Mouse (Mus musculus): ENCODE data around the gene Mgat4e. TPM values are rescaled to one million over a fixed set of nuclear protein-coding genes. Genes with fewer than 3 reads are reported as not detected.

The Mgat4e gene
- polyA plus RNA-seq, 1 experiment from 2014 or later, result not detected

DNA sequence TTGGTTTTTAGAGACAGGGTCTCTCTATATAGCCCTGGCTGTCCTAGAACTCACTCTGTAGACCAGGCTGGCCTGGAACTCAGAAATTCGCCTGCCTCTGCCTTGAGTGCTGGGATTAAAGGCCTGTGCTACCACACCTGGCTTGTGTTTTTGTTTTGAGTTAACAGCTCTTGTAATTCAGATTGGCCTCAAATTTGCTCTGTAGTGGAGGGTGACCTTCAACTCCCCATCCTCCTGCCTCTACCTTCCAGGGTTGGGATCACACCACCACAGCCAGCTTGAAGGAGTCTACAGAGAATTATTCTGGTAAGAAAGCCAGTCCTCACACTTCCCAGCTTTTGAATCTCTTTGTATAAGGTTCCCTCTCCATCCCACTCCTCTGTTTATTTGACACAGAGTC, 48.6 kb downstream of the Mgat4e start:
- Histone ChIP-seq H3K4me1 (peaks cover under 1% of the 10 kb centered on the region; the same call in 1 of the 2 replicates), H3K9ac (no peak overlapping the region), H3K4me2 (replicated peaks) (no peak overlapping the region), H3K9me3 (no peaks in the 10 kb centered on the region), H3K27ac (no peak overlapping the region), H3K36me3 (peaks cover 15% of the 10 kb centered on the region; the same call in 1 of the 2 replicates), H3K4me3 (no peak overlapping the region), H3K27me3 (replicated peaks) (no peaks in the 10 kb centered on the region)
- 83% methylated on average over 1 of the region's 1 CpGs for WGBS
- ATAC-seq (ENCODE audit: low FRiP score, low read depth), result no peak

DNA sequence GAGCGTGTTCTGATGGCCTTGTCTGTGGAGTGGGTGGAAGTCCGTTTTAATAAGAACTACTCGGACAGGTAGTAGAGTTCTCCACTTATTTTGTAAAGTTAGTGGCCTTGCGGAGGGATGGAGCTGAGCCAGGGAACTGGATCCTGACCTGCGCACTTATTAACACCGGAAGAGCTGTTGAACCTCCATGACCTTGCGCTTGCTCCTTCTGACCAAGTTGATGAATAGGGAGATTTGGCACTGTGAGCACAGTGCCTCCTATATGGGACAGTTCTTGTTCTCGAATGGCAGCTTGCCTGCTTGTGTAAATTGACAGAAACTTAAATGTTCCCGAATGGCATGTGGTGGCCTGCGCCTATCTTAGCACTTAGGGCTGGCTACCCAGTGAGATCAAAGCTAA, 53.5 kb downstream of the Mgat4e start:
- Histone ChIP-seq H3K9me3 (no peaks in the 10 kb centered on the region), H3K9ac (peak overlapping the region; percentile 68; the same call in 1 of the 2 replicates), H3K4me3 (no peak overlapping the region)

DNA sequence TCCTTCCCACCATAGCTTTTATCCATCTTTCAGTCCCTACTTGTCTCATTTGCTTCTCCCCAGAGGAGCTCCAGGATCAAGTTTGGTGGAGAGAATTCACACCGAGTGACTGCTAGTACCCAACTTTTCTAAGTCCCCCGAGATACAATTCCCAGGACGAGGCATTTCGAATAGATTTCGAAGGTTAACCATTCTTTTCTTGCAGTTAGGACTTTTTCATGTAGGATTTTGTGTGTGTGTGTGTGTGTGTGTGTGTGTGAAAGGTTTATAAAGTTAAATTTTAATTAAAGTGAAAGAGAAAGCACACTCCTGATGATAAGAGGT, 54.3 kb downstream of the Mgat4e start:
- peak overlapping the region; percentile 68 for H3K9ac ChIP-seq
- H3K4me3 ChIP-seq, result peak overlapping the region; percentile 73
- 23% methylated on average over 5 of the region's 5 CpGs for WGBS
- peaks cover 8% of the 10 kb centered on the region; the same call in 1 of the 2 replicates for H3K4me1 ChIP-seq
- peak overlapping the region; percentile 77 for H3K4me2 ChIP-seq (replicated peaks)
- H3K9me3 ChIP-seq, result no peaks in the 10 kb centered on the region
- ATAC-seq (ENCODE audit: low FRiP score, low read depth), result no peak
- H3K27me3 ChIP-seq (replicated peaks), result no peaks in the 10 kb centered on the region
- no peak overlapping the region for H3K27ac ChIP-seq
- H3K36me3 ChIP-seq, result peaks cover 7% of the 10 kb centered on the region

More for the DNA sequence above, 53.5 kb downstream of the Mgat4e start:
- H3K4me1 ChIP-seq, result peaks cover 8% of the 10 kb centered on the region; the same call in 1 of the 2 replicates
- WGBS, result 89% methylated on average over 10 of the region's 10 CpGs
- ATAC-seq (ENCODE audit: low FRiP score, low read depth), result no peak
- H3K4me2 ChIP-seq (replicated peaks), result peak overlapping the region; percentile 77
- no peak overlapping the region for H3K27ac ChIP-seq
- no peaks in the 10 kb centered on the region for H3K27me3 ChIP-seq (replicated peaks)
- peaks cover 6% of the 10 kb centered on the region; the same call in 1 of the 2 replicates for H3K36me3 ChIP-seq

GRCm38 (mm10) chr1:134494428-134495215, 54.9 kb downstream of the Mgat4e start, which contains the start of gene Rabif:
TSS of gene Rabif (plus strand) at chr1:134494648.
- H3K9ac ChIP-seq, result peak within 1 kb of the TSS; percentile 68
- peak within 1 kb of the TSS; percentile 77 for H3K4me2 ChIP-seq (replicated peaks)
- no peaks in the 10 kb centered on the region for H3K27me3 ChIP-seq (replicated peaks)
- WGBS, result under 1% methylated on average over 58 of the region's 58 CpGs
- no peaks in the 10 kb centered on the region for H3K9me3 ChIP-seq
- peaks cover 13% of the 10 kb centered on the region for H3K36me3 ChIP-seq
- peak; percentile 99 for ATAC-seq (ENCODE audit: low FRiP score, low read depth)
- peak within 1 kb of the TSS; percentile 66 for H3K27ac ChIP-seq
- peak within 1 kb of the TSS; percentile 73 for H3K4me3 ChIP-seq
- H3K4me1 ChIP-seq, result peaks cover 8% of the 10 kb centered on the region; the same call in 1 of the 2 replicates

- peak overlapping the region; percentile 51 for H3K9ac ChIP-seq
- H3K4me3 ChIP-seq, result peak overlapping the region; percentile 73
- WGBS, result 29% methylated on average over 5 of the region's 5 CpGs
- H3K27me3 ChIP-seq (replicated peaks), result no peaks in the 10 kb centered on the region
- H3K27ac ChIP-seq, result no peak overlapping the region
- peaks cover 8% of the 10 kb centered on the region; the same call in 1 of the 2 replicates for H3K4me1 ChIP-seq
- peak overlapping the region; percentile 77 for H3K4me2 ChIP-seq (replicated peaks)
- peaks cover 20% of the 10 kb centered on the region for H3K36me3 ChIP-seq
- H3K9me3 ChIP-seq, result no peaks in the 10 kb centered on the region
- peak; percentile 19 for ATAC-seq (ENCODE audit: low FRiP score, low read depth)
These were observed 55.5 kb downstream of the Mgat4e start for GRCm38 (mm10) chr1:134493956-134494355.

- H3K4me3 ChIP-seq, result no peak overlapping the region
- no peak for ATAC-seq (ENCODE audit: low FRiP score, low read depth)
- H3K4me2 ChIP-seq (replicated peaks), result 0 out of 2 replicates have a peak overlapping the region, but pooled peaks have one; percentile 77
These were observed 56.0 kb downstream of the Mgat4e start for GRCm38 (mm10) chr1:134493496-134493895.

GRCm38 (mm10) chr1:134492276-134492675, 57.2 kb downstream of the Mgat4e start:
- H3K4me3 ChIP-seq, result no peak overlapping the region
- no peak for ATAC-seq (ENCODE audit: low FRiP score, low read depth)

More at GRCm38 (mm10) chr1:134493496-134493895, 56.0 kb downstream of the Mgat4e start:
- H3K9me3 ChIP-seq, result no peaks in the 10 kb centered on the region
- no peak overlapping the region for H3K9ac ChIP-seq
- H3K27me3 ChIP-seq (replicated peaks), result no peaks in the 10 kb centered on the region
- H3K4me1 ChIP-seq, result peaks cover 8% of the 10 kb centered on the region; the same call in 1 of the 2 replicates
- H3K36me3 ChIP-seq, result peaks cover 21% of the 10 kb centered on the region
- 83% methylated on average over 2 of the region's 2 CpGs for WGBS
- H3K27ac ChIP-seq, result no peak overlapping the region

More at GRCm38 (mm10) chr1:134492276-134492675, 57.2 kb downstream of the Mgat4e start:
- peaks cover 8% of the 10 kb centered on the region; the same call in 1 of the 2 replicates for H3K4me1 ChIP-seq
- H3K9me3 ChIP-seq, result no peaks in the 10 kb centered on the region
- 78% methylated on average over 7 of the region's 7 CpGs for WGBS
- no peak overlapping the region for H3K9ac ChIP-seq
- H3K27me3 ChIP-seq (replicated peaks), result no peaks in the 10 kb centered on the region
- H3K27ac ChIP-seq, result no peak overlapping the region
- no peak overlapping the region for H3K4me2 ChIP-seq (replicated peaks)
- peaks cover 31% of the 10 kb centered on the region for H3K36me3 ChIP-seq

Other genes with a start within 250 kb of the Mgat4e start
- 8.0 and 8.6 TPM in 2 replicates for gene Ppfia4, start 216.8 kb downstream of the Mgat4e start, polyA plus RNA-seq (2016; fragmentation: Nextera tagmentation; extraction: Ambion mirVana)
- 110 and 114 TPM in 2 replicates for gene Tmem183a, start 187.7 kb downstream of the Mgat4e start, polyA plus RNA-seq (2016; fragmentation: Nextera tagmentation; extraction: Ambion mirVana)
- gene 4933406M09Rik, start 163.7 kb downstream of the Mgat4e start, polyA plus RNA-seq (2016; fragmentation: Nextera tagmentation; extraction: Ambion mirVana), result not detected in 2 replicates
- gene Cyb5r1, start 144.1 kb downstream of the Mgat4e start, polyA plus RNA-seq (2016; fragmentation: Nextera tagmentation; extraction: Ambion mirVana), result 27.9 and 29.8 TPM in 2 replicates
- 71.1 and 74.5 TPM in 2 replicates for gene Adipor1, start 134.3 kb downstream of the Mgat4e start, polyA plus RNA-seq (2016; fragmentation: Nextera tagmentation; extraction: Ambion mirVana)
- 31.8 and 33.2 TPM in 2 replicates for gene Klhl12, start 94.2 kb downstream of the Mgat4e start, polyA plus RNA-seq (2016; fragmentation: Nextera tagmentation; extraction: Ambion mirVana)
- gene Rabif, start 55.0 kb downstream of the Mgat4e start, polyA plus RNA-seq (2016; fragmentation: Nextera tagmentation; extraction: Ambion mirVana), result 47.2 and 50.8 TPM in 2 replicates
- gene Kdm5b, start 10.5 kb upstream of the Mgat4e start, polyA plus RNA-seq (2016; fragmentation: Nextera tagmentation; extraction: Ambion mirVana), result 108 and 114 TPM in 2 replicates
- gene Syt2, start 97.0 kb upstream of the Mgat4e start, polyA plus RNA-seq (2016; fragmentation: Nextera tagmentation; extraction: Ambion mirVana), result 7.8 and 9.8 TPM in 2 replicates